Mouse (Mus musculus) right cerebral cortex, postnatal 4 days (tissue): Measurements from ENCODE around the gene Olfr1258.
"Not testable (repeated sequence)": the region's sequence is repeated elsewhere in the genome, so short reads cannot be mapped to it uniquely, and the experiment has no call there.

Source experiments
- DNase-seq: peaks from one replicate; pipeline ENCODE4 v3.0.0-alpha.2; 2022

Gene Olfr1258

GRCm38 (mm10) chr2:89927009-89927408, at the start of gene Olfr1258:
Gene Olfr1258, plus strand, starts transcription at chr2:89927309.
- DNase-seq, result no peak

- no peak for DNase-seq
Observed at GRCm38 (mm10) chr2:89878137-89878536, 49.0 kb upstream of the Olfr1258 start, which contains the start of gene Olfr1257. Gene Olfr1257, plus strand, starts transcription at chr2:89878437.

- not testable (repeated sequence) for DNase-seq
Observed at GRCm38 (mm10) chr2:89912616-89913015, 14.5 kb upstream of the Olfr1258 start.

GRCm38 (mm10) chr2:89948564-89948963, 21.5 kb downstream of the Olfr1258 start, which contains the start of gene Olfr1259:
Gene Olfr1259, minus strand, starts transcription at chr2:89948664.
- DNase-seq, result no peak

GRCm38 (mm10) chr2:89974184-89974583, 47.1 kb downstream of the Olfr1258 start, which contains the start of gene Olfr1260:
Gene Olfr1260, plus strand, starts transcription at chr2:89974340.
- DNase-seq, result no peak

- no peak for DNase-seq
Observed at GRCm38 (mm10) chr2:89977709-89978108, 50.6 kb downstream of the Olfr1258 start.
